Mouse (Mus musculus): ENCODE results near the gene Rtn4rl2. TPM values are rescaled to one million over a fixed set of nuclear protein-coding genes. Genes with fewer than 3 reads are reported as not detected.

The Rtn4rl2 gene
- total RNA-seq, 2 experiments from 2014 or later = not detected

GRCm38 (mm10) chr2:84851130-84852040, 35.1 kb downstream of the Rtn4rl2 start:
- no peak for ATAC-seq (replicated peaks; ENCODE audit: poor library complexity, severe bottlenecking)

GRCm38 (mm10) chr2:84850407-84851129, 35.9 kb downstream of the Rtn4rl2 start:
- ATAC-seq (replicated peaks; ENCODE audit: poor library complexity, severe bottlenecking) = no peak

GRCm38 (mm10) chr2:84845226-84845625, 41.3 kb downstream of the Rtn4rl2 start:
- no peak for ATAC-seq (replicated peaks; ENCODE audit: poor library complexity, severe bottlenecking)

- ATAC-seq (replicated peaks; ENCODE audit: poor library complexity, severe bottlenecking) = no peak
These were observed 42.9 kb downstream of the Rtn4rl2 start for GRCm38 (mm10) chr2:84843654-84844053.

GRCm38 (mm10) chr2:84841905-84842304, 44.6 kb downstream of the Rtn4rl2 start:
- no peak for ATAC-seq (replicated peaks; ENCODE audit: poor library complexity, severe bottlenecking)

GRCm38 (mm10) chr2:84840748-84841563, 45.6 kb downstream of the Rtn4rl2 start:
- ATAC-seq (replicated peaks; ENCODE audit: poor library complexity, severe bottlenecking) = peak; percentile 26

- ATAC-seq (replicated peaks; ENCODE audit: poor library complexity, severe bottlenecking) = peak; percentile 83
These were observed 46.3 kb downstream of the Rtn4rl2 start for GRCm38 (mm10) chr2:84840016-84840747.

GRCm38 (mm10) chr2:84838993-84839980, 47.2 kb downstream of the Rtn4rl2 start:
- ATAC-seq (replicated peaks; ENCODE audit: poor library complexity, severe bottlenecking) = no peak

GRCm38 (mm10) chr2:84838593-84838949, 47.9 kb downstream of the Rtn4rl2 start, which contains the start of gene Slc43a1:
Gene Slc43a1, plus strand, starts transcription at chr2:84838850.
- 0 out of 2 replicates have a peak, but pooled peaks have one; percentile 6 for ATAC-seq (replicated peaks; ENCODE audit: poor library complexity, severe bottlenecking)

- no peak for ATAC-seq (replicated peaks; ENCODE audit: poor library complexity, severe bottlenecking)
These were observed 48.5 kb downstream of the Rtn4rl2 start for GRCm38 (mm10) chr2:84837817-84838592.

GRCm38 (mm10) chr2:84837107-84837506, 49.4 kb downstream of the Rtn4rl2 start:
- ATAC-seq (replicated peaks; ENCODE audit: poor library complexity, severe bottlenecking) = no peak

GRCm38 (mm10) chr2:84831666-84832391, 54.7 kb downstream of the Rtn4rl2 start:
- peak; percentile 73 for ATAC-seq (replicated peaks; ENCODE audit: poor library complexity, severe bottlenecking)

GRCm38 (mm10) chr2:84827283-84827920, 59.1 kb downstream of the Rtn4rl2 start:
- ATAC-seq (replicated peaks; ENCODE audit: poor library complexity, severe bottlenecking) = peak; percentile 21; the same call in 1 of the 2 replicates

GRCm38 (mm10) chr2:84826488-84827282, 59.8 kb downstream of the Rtn4rl2 start, which contains the start of gene Timm10:
Gene Timm10, plus strand, starts transcription at chr2:84826997.
- ATAC-seq (replicated peaks; ENCODE audit: poor library complexity, severe bottlenecking) = peak; percentile 90

GRCm38 (mm10) chr2:84823237-84823636, 63.3 kb downstream of the Rtn4rl2 start:
- ATAC-seq (replicated peaks; ENCODE audit: poor library complexity, severe bottlenecking) = no peak

- ATAC-seq (replicated peaks; ENCODE audit: poor library complexity, severe bottlenecking) = no peak
These were observed 64.0 kb downstream of the Rtn4rl2 start, which contains the start of gene Smtnl1 for GRCm38 (mm10) chr2:84822552-84822951. Gene Smtnl1, minus strand, starts transcription at chr2:84822652.

Measured in granulocyte monocyte progenitor cell, adult 5-6 weeks (primary cell).